Mouse (Mus musculus) thymus, adult 2 months (tissue): ENCODE data around the gene Slco1a6.

ENCODE experiments used
- CTCF ChIP-seq: fragments of 200-500 bp; IDR thresholded peaks from 2 replicates; pipeline ENCODE4 v1.5.1; 2012; ENCODE audit warnings: mild to moderate bottlenecking, control low read depth, low read length, moderate library complexity, borderline replicate concordance; ENCODE audit not compliant: control insufficient read depth, poor library complexity, insufficient read depth; ENCODE audit errors: extremely low read depth
- POLR2A ChIP-seq: fragments of 200-500 bp; IDR thresholded peaks from 2 replicates; pipeline ENCODE4 v1.6.1; 2012; ENCODE audit warnings: mild to moderate bottlenecking, low read length, control low read depth, moderate library complexity; ENCODE audit not compliant: control insufficient read depth, poor library complexity, insufficient read depth; ENCODE audit errors: extremely low read depth

DNA sequence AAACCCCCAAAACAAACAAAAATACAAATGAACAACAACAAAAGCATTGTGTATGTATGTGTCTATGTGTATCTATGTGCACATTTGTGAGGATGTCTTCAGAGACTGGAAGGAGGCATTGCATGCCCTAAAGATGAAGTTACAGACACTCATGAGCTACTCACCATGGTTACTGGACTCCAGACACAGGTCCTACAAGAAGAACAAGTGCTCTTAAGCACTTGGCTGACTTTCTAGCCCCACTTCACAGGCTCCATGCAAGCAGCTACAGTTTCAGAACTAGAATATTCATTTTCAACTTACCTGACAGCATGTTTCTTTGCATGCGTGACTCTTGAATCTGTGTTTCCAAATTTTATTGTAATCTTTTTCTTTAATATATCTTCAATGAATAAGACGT lies 172.6 kb downstream of the Slco1a6 start:
- TF ChIP-seq CTCF (no peak), POLR2A (no peak)
